Mouse (Mus musculus) right cerebral cortex, adult 18-20 months (tissue): Measurements from ENCODE around the gene Dph3.
"Not testable (repeated sequence)": the region's sequence is repeated elsewhere in the genome, so short reads cannot be mapped to it uniquely, and the experiment has no call there.

ENCODE experiments used
- DNase-seq: peaks from one replicate; pipeline ENCODE4 v3.0.0; 2022; ENCODE audit warnings: mixed read lengths

Gene Dph3

GRCm38 (mm10) chr14:32085486-32086201 is at the start of gene Dph3:
Gene Dph3, minus strand, starts transcription at chr14:32085729.
- DNase-seq = peak; percentile 99

- no peak for DNase-seq
These were observed 48.8 kb upstream of the Dph3 start for GRCm38 (mm10) chr14:32134293-32134692.

- no peak for DNase-seq
These were observed 46.3 kb upstream of the Dph3 start for GRCm38 (mm10) chr14:32131836-32132235.

- no peak for DNase-seq
These were observed 42.9 kb upstream of the Dph3 start for GRCm38 (mm10) chr14:32128409-32128808.

- not testable (repeated sequence) for DNase-seq
These were observed 39.7 kb upstream of the Dph3 start for GRCm38 (mm10) chr14:32125256-32125655.

- DNase-seq = no peak
These were observed 38.7 kb upstream of the Dph3 start for GRCm38 (mm10) chr14:32124261-32124660.

GRCm38 (mm10) chr14:32121920-32122315 is 36.4 kb upstream of the Dph3 start:
- DNase-seq = no peak

GRCm38 (mm10) chr14:32120940-32121919 is 35.7 kb upstream of the Dph3 start:
- no peak for DNase-seq

GRCm38 (mm10) chr14:32112124-32112523 is 26.6 kb upstream of the Dph3 start:
- DNase-seq = not testable (repeated sequence)

GRCm38 (mm10) chr14:32106911-32107310 is 21.4 kb upstream of the Dph3 start:
- DNase-seq = no peak

- DNase-seq = no peak
These were observed 20.1 kb upstream of the Dph3 start for GRCm38 (mm10) chr14:32105663-32106062.

- no peak for DNase-seq
These were observed 18.0 kb upstream of the Dph3 start for GRCm38 (mm10) chr14:32103556-32103955.

- no peak for DNase-seq
These were observed 13.4 kb upstream of the Dph3 start for GRCm38 (mm10) chr14:32098951-32099350.

- DNase-seq = no peak
These were observed 12.2 kb upstream of the Dph3 start for GRCm38 (mm10) chr14:32097691-32098090.

- no peak for DNase-seq
These were observed 11.2 kb upstream of the Dph3 start for GRCm38 (mm10) chr14:32096740-32097139.

- no peak for DNase-seq
These were observed 10.1 kb upstream of the Dph3 start for GRCm38 (mm10) chr14:32095646-32096045.

- no peak for DNase-seq
These were observed 8.1 kb upstream of the Dph3 start for GRCm38 (mm10) chr14:32093500-32094117.

- no peak for DNase-seq
These were observed 7.5 kb upstream of the Dph3 start for GRCm38 (mm10) chr14:32093018-32093417.

GRCm38 (mm10) chr14:32091704-32092103 is 6.2 kb upstream of the Dph3 start:
- no peak for DNase-seq

- no peak for DNase-seq
These were observed 5.6 kb upstream of the Dph3 start for GRCm38 (mm10) chr14:32091124-32091523.

- DNase-seq = not testable (repeated sequence)
These were observed 2.2 kb upstream of the Dph3 start for GRCm38 (mm10) chr14:32087584-32088248.

GRCm38 (mm10) chr14:32086226-32086625 is 697 bp upstream of the Dph3 start:
- DNase-seq = no peak
